Mouse (Mus musculus) liver, embryonic 14.5 days (tissue): ENCODE data around the gene Hist1h1e. TPM values are rescaled to one million over a fixed set of nuclear protein-coding genes. Genes with fewer than 3 reads are reported as not detected.

Experiments
- ATAC-seq: fragments of 200-750 bp; cut with Nextera tagmentation; 2 replicates; pipeline ENCODE4 v1.8.0; 2017; ENCODE audit warnings: moderate number of reproducible peaks, mild to moderate bottlenecking, moderate library complexity; ENCODE audit not compliant: insufficient read depth
- DNase-seq, 3 experiments: peaks; one replicate each; pipeline ENCODE4 v3.0.0-alpha.2; 2012 to 2013; ENCODE audit warnings: low read depth in 3 of 3, low spot score in 3 of 3
- H3K27ac ChIP-seq: fragments of 300-500 bp; sonication (generic); 2 replicates; pipeline ENCODE4 v1.5.1; 2014; ENCODE audit warnings: moderate library complexity, mild to moderate bottlenecking, control low read depth, inconsistent platforms
- H3K27me3 ChIP-seq: fragments of 300-500 bp; sonication (generic); 2 replicates; pipeline ENCODE4 v1.6.1; 2014; ENCODE audit warnings: mild to moderate bottlenecking, low read length, moderate library complexity; ENCODE audit not compliant: control insufficient read depth, insufficient read depth
- H3K36me3 ChIP-seq: fragments of 300-500 bp; sonication (generic); replicated peaks from 2 replicates; pipeline ENCODE4 v1.6.1; 2014; ENCODE audit warnings: low read depth; ENCODE audit not compliant: control insufficient read depth, insufficient read depth
- H3K4me1 ChIP-seq, 2 experiments: fragments of 200-500 bp in 1 of 2; fragments of 300-500 bp in 1 of 2; sonication (generic) in 1 of 2; replicated peaks; 2 replicates each; pipeline ENCODE4 v1.6.1; 2012 to 2014; ENCODE audit warnings: antibody characterized with exemption in 1 of 2, inconsistent platforms in 1 of 2, low read length in 1 of 2; ENCODE audit not compliant: control insufficient read depth in 2 of 2, insufficient read depth in 2 of 2
- H3K4me2 ChIP-seq: fragments of 300-500 bp; sonication (generic); 2 replicates; pipeline ENCODE4 v1.6.1; 2014; ENCODE audit warnings: low read depth, mild to moderate bottlenecking, control low read depth, moderate library complexity
- H3K4me3 ChIP-seq, 2 experiments: fragments of 200-500 bp in 1 of 2; fragments of 300-500 bp in 1 of 2; sonication (generic) in 1 of 2; 2 replicates each; pipeline ENCODE4 v1.5.1; 2012 to 2014; ENCODE audit warnings: low read depth in 2 of 2, low read length in 2 of 2, mild to moderate bottlenecking in 2 of 2, control low read depth in 1 of 2, inconsistent platforms in 1 of 2, moderate library complexity in 1 of 2; ENCODE audit not compliant: insufficient read depth in 1 of 2
- H3K9ac ChIP-seq: fragments of 300-500 bp; sonication (generic); replicated peaks from 2 replicates; pipeline ENCODE4 v1.6.1; 2014; ENCODE audit warnings: mild to moderate bottlenecking, control low read depth, moderate library complexity
- H3K9me3 ChIP-seq: fragments of 300-500 bp; sonication (generic); 2 replicates; pipeline ENCODE4 v1.6.1; 2016; ENCODE audit warnings: low read length, mixed read lengths; ENCODE audit not compliant: control insufficient read depth
- CTCF ChIP-seq: IDR thresholded peaks from 2 replicates; pipeline ENCODE4 v1.5.1; 2016; ENCODE audit warnings: antibody characterized with exemption, low read depth, control low read depth
- EP300 ChIP-seq: IDR thresholded peaks from 2 replicates; pipeline ENCODE4 v1.6.1; 2016; ENCODE audit warnings: antibody characterized with exemption, low read depth
- WGBS: fragments of 180-500 bp; shearing (Covaris S2); extraction: QIAGEN DNeasy Blood & Tissue Kit; methylation state at CpG from one replicate; pipeline ENCODE4 v1.1.7; 2014; ENCODE audit not compliant: insufficient replicate concordance; 5-methylcytosine and 5-hydroxymethylcytosine counted together
- polyA plus RNA-seq, 2 experiments: library from polyadenylated mRNA; depleted of rRNA in 1 of 2; stranded (reverse) in 1 of 2; unstranded in 1 of 2; fragments of >200 nt; fragmentation: Nextera tagmentation in 1 of 2; extraction: Ambion mirVana in 1 of 2; gene quantifications; 2 replicates each; pipeline versions ENCODE4 v1.2.1 to v1.2.3; 2012 to 2014

The Hist1h1e gene
- polyA plus RNA-seq, 2 experiments: 8.0 to 23.1 TPM

DNA sequence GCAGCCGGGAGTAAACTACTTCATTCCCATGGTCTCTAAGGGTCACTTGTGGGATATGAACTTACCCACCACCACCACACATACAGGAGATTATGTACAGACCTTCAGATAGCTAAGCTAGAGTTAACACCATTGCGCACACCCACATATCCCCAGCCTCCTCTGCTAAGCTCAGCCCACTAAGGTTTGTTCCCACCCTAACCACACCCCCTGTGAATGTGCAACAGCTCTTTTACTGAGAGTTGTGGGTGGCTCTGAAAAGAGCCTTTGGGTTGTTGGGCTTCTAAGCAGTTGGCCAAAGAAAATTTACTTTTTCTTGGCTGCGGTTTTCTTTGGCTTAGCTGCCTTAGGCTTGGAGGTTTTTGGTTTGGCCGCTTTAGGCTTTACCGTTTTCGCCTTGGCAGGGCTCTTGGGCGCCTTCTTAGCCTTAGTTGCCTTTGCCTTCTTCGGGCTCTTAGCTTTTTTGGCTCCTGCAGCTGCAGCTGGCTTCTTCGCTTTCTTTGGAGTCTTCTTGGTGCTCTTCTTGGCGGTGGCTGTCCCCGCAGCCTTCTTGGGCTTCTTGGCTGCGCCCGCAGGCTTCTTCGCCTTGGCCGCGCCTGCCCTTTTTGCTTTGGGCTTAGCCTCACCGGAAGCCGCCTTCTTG lies 705 bp downstream of the Hist1h1e start:
- Histone ChIP-seq H3K9ac (peak overlapping the region; percentile 98), H3K4me3 (peak overlapping the region; percentile 71 to 90), H3K36me3 (no peaks in the 10 kb centered on the region), H3K27me3 (peaks cover 6% of the 10 kb centered on the region), H3K27ac (peak overlapping the region; percentile 99), H3K4me1 (peaks cover 12 to 16% of the 10 kb centered on the region in 2 experiments), H3K4me2 (peak overlapping the region; percentile 95), H3K9me3 (no peaks in the 10 kb centered on the region)
- WGBS: under 1% methylated on average over 18 of the region's 18 CpGs
- TF ChIP-seq CTCF: no peak
- peak; percentile 38 for TF ChIP-seq EP300
- DNase-seq: peak; percentile 83 to 92 (median 85)
- peak; percentile 79 for ATAC-seq

DNA sequence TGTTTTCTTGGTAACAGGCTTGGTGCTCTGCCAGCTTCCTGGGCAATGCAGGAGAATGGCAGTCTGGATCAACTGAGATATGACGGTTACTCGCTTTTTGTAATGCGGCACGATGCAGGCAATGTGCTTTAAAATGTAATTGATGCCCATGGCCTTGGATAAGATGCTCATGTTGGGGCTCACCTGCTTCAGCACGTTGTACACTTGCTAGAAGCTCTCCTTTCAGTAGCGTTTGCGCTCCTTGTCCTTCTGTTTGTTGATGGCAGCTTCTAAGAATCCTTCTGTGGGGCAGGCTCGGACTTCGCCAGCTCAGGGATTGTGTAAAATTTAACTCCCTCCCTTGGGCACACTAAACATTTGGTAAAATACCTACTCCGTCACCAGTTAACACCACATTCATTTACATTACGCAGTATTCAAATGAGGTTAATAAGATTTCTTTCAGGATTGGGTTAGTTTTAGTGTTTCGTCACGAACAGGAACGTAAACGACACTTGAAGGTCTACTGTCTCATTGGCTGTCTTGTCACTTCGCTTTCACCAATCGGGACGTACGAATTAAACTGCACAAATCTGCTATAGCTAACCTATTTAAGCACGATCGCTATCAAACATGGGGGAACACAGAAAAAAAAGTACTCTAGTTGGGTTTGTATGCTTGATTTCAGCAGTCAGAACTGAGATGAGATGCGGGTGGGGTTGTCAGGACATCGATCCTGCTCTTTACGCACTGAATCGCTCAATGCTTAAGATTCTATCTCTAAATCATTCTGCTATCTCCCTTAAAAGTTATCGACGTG lies 1.4 kb downstream of the Hist1h1e start, which contains the start of gene Hist1h2be:
TSS of gene Hist1h2be (minus strand) at position 392 of the 799 bp plus-strand sequence.
- TF ChIP-seq EP300: peak; percentile 12; the same call in 1 of the 2 replicates
- no peak for TF ChIP-seq CTCF
- Histone ChIP-seq H3K4me3 (peak within 1 kb of the TSS; percentile 71 to 90), H3K4me1 (peaks cover 12 to 16% of the 10 kb centered on the region in 2 experiments), H3K36me3 (no peaks in the 10 kb centered on the region), H3K4me2 (peak within 1 kb of the TSS; percentile 95), H3K27ac (peak within 1 kb of the TSS; percentile 99), H3K9ac (peak within 1 kb of the TSS; percentile 98), H3K9me3 (no peaks in the 10 kb centered on the region), H3K27me3 (peaks cover 3% of the 10 kb centered on the region)
- ATAC-seq (peak; percentile 71), DNase-seq (peak; percentile 90 to 96 (median 93))
- WGBS: under 1% methylated on average over 27 of the region's 27 CpGs

DNA sequence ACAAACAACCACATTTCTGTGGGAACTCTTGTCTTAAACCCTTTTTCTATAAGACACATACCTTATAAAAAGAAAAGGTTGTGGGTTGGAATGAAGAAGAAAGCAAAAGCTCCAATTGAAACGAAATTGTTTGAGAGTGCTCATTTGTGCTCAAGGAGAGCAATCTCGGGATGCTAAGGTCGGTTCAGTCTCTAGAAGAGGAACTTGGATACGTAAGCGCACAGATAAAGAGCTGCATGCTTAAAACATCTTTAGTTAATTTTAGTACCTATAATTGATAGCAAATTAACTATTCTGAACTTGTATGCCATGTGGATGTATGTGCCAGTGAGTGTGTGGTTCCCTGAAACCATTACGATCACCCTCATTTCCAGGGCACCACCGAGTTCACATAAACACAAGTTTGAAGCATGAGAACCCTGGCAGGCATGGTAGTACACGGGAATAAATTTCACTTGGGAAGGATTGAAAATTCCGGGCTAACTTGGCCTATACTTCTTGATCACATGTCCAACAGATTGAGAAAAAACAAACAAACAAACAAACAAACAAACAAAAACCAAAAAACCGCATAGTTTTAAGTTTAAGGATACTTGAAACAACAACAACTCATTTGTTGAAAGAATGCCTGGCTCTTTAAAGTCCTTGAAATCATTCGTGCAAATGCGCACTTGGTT lies 2.2 kb downstream of the Hist1h1e start:
- Histone ChIP-seq H3K4me2 (peak overlapping the region; percentile 95), H3K4me3 (peak overlapping the region; percentile 71 to 90), H3K36me3 (no peaks in the 10 kb centered on the region), H3K27me3 (peaks cover 2% of the 10 kb centered on the region), H3K27ac (peak overlapping the region; percentile 99), H3K4me1 (peaks cover 12 to 16% of the 10 kb centered on the region in 2 experiments), H3K9ac (peak overlapping the region; percentile 98), H3K9me3 (no peaks in the 10 kb centered on the region)
- no peak for ATAC-seq
- 23% methylated on average over 12 of the region's 12 CpGs for WGBS
- no peak for DNase-seq
- no peak for TF ChIP-seq CTCF
- TF ChIP-seq EP300: no peak

DNA sequence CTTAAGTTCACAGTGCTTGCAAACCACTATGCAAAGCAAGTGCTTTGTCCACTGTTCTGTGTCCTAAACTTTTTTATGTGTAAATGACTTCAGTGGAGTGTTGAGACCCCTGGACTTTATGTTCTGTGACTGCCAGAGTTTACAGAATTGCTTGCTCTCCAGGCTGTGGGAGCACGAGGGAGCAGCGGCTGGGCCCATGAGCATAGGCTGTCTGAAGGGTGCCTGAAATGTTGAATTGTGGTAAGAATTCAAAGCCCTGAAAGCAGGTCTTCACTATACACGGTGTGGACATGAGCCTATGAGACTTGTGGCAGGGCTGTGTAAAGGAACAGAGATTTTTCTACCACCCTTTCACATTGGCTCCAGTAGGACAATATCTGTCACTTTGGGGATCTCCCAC lies 10.7 kb downstream of the Hist1h1e start:
- Histone ChIP-seq H3K9ac (no peak overlapping the region), H3K36me3 (no peaks in the 10 kb centered on the region), H3K4me3 (no peak overlapping the region), H3K27me3 (no peaks in the 10 kb centered on the region), H3K9me3 (no peaks in the 10 kb centered on the region), H3K4me1 (peaks cover 21% of the 10 kb centered on the region in 2 experiments), H3K4me2 (no peak overlapping the region), H3K27ac (no peak overlapping the region)
- no peak for TF ChIP-seq EP300
- TF ChIP-seq CTCF: no peak
- 91% methylated on average over 3 of the region's 3 CpGs for WGBS
- ATAC-seq (no peak), DNase-seq (no peak)
